Mouse (Mus musculus) CH12.LX (cell line): ENCODE measurements around the gene Mep1a. TPM values are rescaled to one million over a fixed set of nuclear protein-coding genes. Genes with fewer than 3 reads are reported as not detected.
"Not testable (repeated sequence)": the region's sequence is repeated elsewhere in the genome, so short reads cannot be mapped to it uniquely, and the experiment has no call there.

Experiments
- DNase-seq: peaks from one replicate; pipeline ENCODE4 v3.0.0-alpha.2; 2013; ENCODE audit errors: extremely low read depth
- H3K27ac ChIP-seq: 2 replicates; pipeline ENCODE4 v1.5.1; 2012; ENCODE audit warnings: low read depth, mild to moderate bottlenecking, control low read depth, moderate library complexity; ENCODE audit not compliant: insufficient read depth
- H3K27me3 ChIP-seq: replicated peaks from 2 replicates; pipeline ENCODE3; 2012; ENCODE audit warnings: inconsistent platforms
- H3K36me3 ChIP-seq, 2 experiments: replicated peaks in 1 of 2; 2 replicates each; pipeline versions ENCODE3 to v1.6.1; 2012; ENCODE audit warnings: inconsistent platforms in 1 of 2, low read length in 1 of 2, mild to moderate bottlenecking in 1 of 2, mixed read lengths in 1 of 2, moderate library complexity in 1 of 2; ENCODE audit not compliant: control insufficient read depth in 1 of 2, insufficient read depth in 1 of 2
- H3K4me1 ChIP-seq, 2 experiments: 2 replicates each; pipeline ENCODE4 v1.6.1; 2012; ENCODE audit warnings: inconsistent platforms in 1 of 2, moderate library complexity in 1 of 2; ENCODE audit not compliant: insufficient read depth in 2 of 2, control insufficient read depth in 1 of 2
- H3K4me2 ChIP-seq: 2 replicates; pipeline ENCODE4 v1.6.1; 2012; ENCODE audit warnings: low read depth, mild to moderate bottlenecking, control low read depth; ENCODE audit not compliant: poor library complexity, insufficient read depth, severe bottlenecking
- H3K4me3 ChIP-seq, 3 experiments: fragments of 150-350 bp in 1 of 3; sonication (generic) in 1 of 3; replicated peaks in 1 of 3; 2 replicates each; pipeline versions ENCODE3 to v1.5.1; 2011 to 2012; ENCODE audit warnings: low read depth in 2 of 3, low read length in 2 of 3, mild to moderate bottlenecking in 2 of 3, moderate library complexity in 2 of 3, control low read depth in 1 of 3, improper control_type of control experiment in 1 of 3, inconsistent platforms in 1 of 3, mixed read lengths in 1 of 3; ENCODE audit not compliant: poor library complexity in 1 of 3
- H3K79me2 ChIP-seq: replicated peaks from 2 replicates; pipeline ENCODE4 v1.6.1; 2012; ENCODE audit warnings: mild to moderate bottlenecking, moderate library complexity; ENCODE audit not compliant: control insufficient read depth, poor library complexity, insufficient read depth, severe bottlenecking; ENCODE audit errors: extremely low read depth
- H3K9ac ChIP-seq: 2 replicates; pipeline ENCODE4 v1.6.1; 2012; ENCODE audit warnings: low read depth, mild to moderate bottlenecking, control low read depth, moderate library complexity; ENCODE audit not compliant: insufficient read depth
- H3K9me3 ChIP-seq: replicated peaks from 2 replicates; pipeline ENCODE3; 2012; ENCODE audit warnings: low read length, inconsistent platforms, mixed read lengths
- E2F4 ChIP-seq: IDR thresholded peaks from 2 replicates; pipeline ENCODE4 v1.6.1; 2011; ENCODE audit warnings: low read depth, low read length, improper control_type of control experiment; ENCODE audit not compliant: insufficient replicate concordance
- EP300 ChIP-seq: IDR thresholded peaks from 2 replicates; pipeline ENCODE4 v1.6.1; 2011; ENCODE audit warnings: low read length, improper control_type of control experiment
- ETS1 ChIP-seq: conservative IDR thresholded peaks from 2 replicates; pipeline ENCODE4 v1.6.1; 2012; ENCODE audit warnings: low read depth, mild to moderate bottlenecking, inconsistent platforms, low read length, improper control_type of control experiment, moderate library complexity
- HCFC1 ChIP-seq: IDR thresholded peaks from 2 replicates; pipeline ENCODE4 v1.6.1; 2012; ENCODE audit warnings: low read depth, mild to moderate bottlenecking, inconsistent platforms, low read length, improper control_type of control experiment
- IRF4 ChIP-seq: IDR thresholded peaks from 2 replicates; pipeline ENCODE4 v1.6.1; 2014; ENCODE audit warnings: low read depth, mild to moderate bottlenecking, inconsistent platforms, low read length, improper control_type of control experiment
- MAX ChIP-seq: IDR thresholded peaks from 2 replicates; pipeline ENCODE4 v1.6.1; 2011; ENCODE audit warnings: low read length, improper control_type of control experiment
- MAZ ChIP-seq: IDR thresholded peaks from 2 replicates; pipeline ENCODE4 v1.6.1; 2012; ENCODE audit warnings: low read depth, mild to moderate bottlenecking, inconsistent platforms, low read length, improper control_type of control experiment, moderate library complexity
- MXI1 ChIP-seq: IDR thresholded peaks from 2 replicates; pipeline ENCODE4 v1.6.1; 2011; ENCODE audit warnings: mild to moderate bottlenecking, low read depth, low read length, improper control_type of control experiment
- PAX5 ChIP-seq: IDR thresholded peaks from 2 replicates; pipeline ENCODE4 v1.6.1; 2012; ENCODE audit warnings: low read length, inconsistent platforms, mixed read lengths
- POLR2AphosphoS2 ChIP-seq: IDR thresholded peaks from 2 replicates; pipeline ENCODE4 v1.6.1; 2011; ENCODE audit warnings: low read depth, low read length, improper control_type of control experiment
- RAD21 ChIP-seq: IDR thresholded peaks from 2 replicates; pipeline ENCODE4 v1.6.1; 2011; ENCODE audit warnings: low read depth, mild to moderate bottlenecking, low read length, improper control_type of control experiment, moderate library complexity
- SMC3 ChIP-seq: IDR thresholded peaks from 2 replicates; pipeline ENCODE4 v1.6.1; 2011; ENCODE audit warnings: low read depth, low read length, improper control_type of control experiment
- TBP ChIP-seq: conservative IDR thresholded peaks from 2 replicates; pipeline ENCODE4 v1.6.1; 2011; ENCODE audit warnings: low read depth, low read length, improper control_type of control experiment
- TCF12 ChIP-seq: IDR thresholded peaks from 2 replicates; pipeline ENCODE4 v1.6.1; 2014; ENCODE audit warnings: low read depth, mild to moderate bottlenecking, inconsistent platforms, low read length, improper control_type of control experiment
- USF1 ChIP-seq: IDR thresholded peaks from 2 replicates; pipeline ENCODE4 v1.6.1; 2014; ENCODE audit warnings: low read depth, mild to moderate bottlenecking, inconsistent platforms, low read length, improper control_type of control experiment
- USF2 ChIP-seq: conservative IDR thresholded peaks from 2 replicates; pipeline ENCODE4 v1.6.1; 2011; ENCODE audit warnings: low read depth, low read length, improper control_type of control experiment
- ZC3H11A ChIP-seq: IDR thresholded peaks from 2 replicates; pipeline ENCODE4 v1.6.1; 2012; ENCODE audit warnings: low read depth, mild to moderate bottlenecking, inconsistent platforms, low read length, improper control_type of control experiment
- ZNF384 ChIP-seq: IDR thresholded peaks from 2 replicates; pipeline ENCODE4 v1.6.1; 2012; ENCODE audit warnings: low read depth, low read length, improper control_type of control experiment, inconsistent platforms
- dilution Hi-C: fragments of 300-500 bp; cut with MboI; formaldehyde crosslinking; loops from 2 replicates; pipeline ENCODE4 v1.14.3; 2020; ENCODE audit warnings: low sequenced_read_pairs; ENCODE audit not compliant: extremely low pct_unique_long_range_greater_than_20kb, extremely low pct_ligation_motif_present
- in situ Hi-C: fragments of 300-500 bp; cut with MboI; formaldehyde crosslinking; loops from 3 replicates; pipeline ENCODE4 v1.14.3; 2019; ENCODE audit warnings: low sequenced_read_pairs, low pct_ligation_motif_present, low pct_unique_long_range_greater_than_20kb, mixed read lengths
- polyA plus RNA-seq: library from polyadenylated mRNA; unstranded; fragments of >175 nt; gene quantifications from 2 replicates; pipeline ENCODE4 v1.2.1, GENCODE M21; 2012; ENCODE audit warnings: low read depth; ENCODE audit not compliant: insufficient read length
- total RNA-seq, 2 experiments: library from RNA; depleted of rRNA; stranded (reverse); fragments of 300-350 nt in 1 of 2; fragments of >200 nt in 1 of 2; gene quantifications; 2 replicates each; pipeline ENCODE4 v1.2.3; 2012 to 2014

The Mep1a gene
- total and polyA plus RNA-seq, 3 experiments, result not detected

DNA sequence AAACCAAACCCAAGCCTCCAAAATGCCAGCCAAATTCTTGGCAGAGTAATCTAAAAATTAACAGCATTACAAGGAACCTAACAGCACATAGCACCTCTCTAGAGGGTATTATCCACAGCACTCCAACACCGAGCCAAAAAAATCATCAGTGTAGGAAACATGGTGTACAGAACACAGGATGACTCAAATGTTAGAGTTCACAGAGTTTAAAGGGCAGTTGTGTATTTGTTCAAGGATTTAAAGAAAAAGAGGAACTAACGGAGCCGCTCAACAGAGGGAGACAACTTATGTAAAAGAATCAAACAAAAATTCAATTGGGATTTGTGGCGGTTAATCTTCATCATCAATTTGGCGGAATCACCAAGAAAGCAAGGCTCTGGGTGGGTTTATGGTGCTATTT is 7.1 kb downstream of the Mep1a start:
- no peaks in the 10 kb centered on the region for H3K79me2 ChIP-seq
- DNase-seq, result no peak
- no peak overlapping the region for H3K4me3 ChIP-seq
- no peaks in the 10 kb centered on the region for H3K36me3 ChIP-seq
- peaks cover 21% of the 10 kb centered on the region for H3K9me3 ChIP-seq
- dilution Hi-C loops (no loop called here), in situ Hi-C loops (no loop called here)
- no peaks in the 10 kb centered on the region for H3K27me3 ChIP-seq
- H3K27ac ChIP-seq, result no peak overlapping the region
- no peak overlapping the region for H3K9ac ChIP-seq
- TF ChIP-seq TCF12 (no peak), USF1 (no peak), MXI1 (no peak), USF2 (no peak), MAX (no peak), TBP (no peak), RAD21 (no peak), ZC3H11A (no peak), MAZ (no peak), IRF4 (no peak), SMC3 (no peak), POLR2AphosphoS2 (no peak), E2F4 (no peak), EP300 (no peak), ZNF384 (no peak), HCFC1 (no peak), ETS1 (no peak), PAX5 (no peak)
- H3K4me2 ChIP-seq, result no peak overlapping the region
- no peaks in the 10 kb centered on the region for H3K4me1 ChIP-seq

DNA sequence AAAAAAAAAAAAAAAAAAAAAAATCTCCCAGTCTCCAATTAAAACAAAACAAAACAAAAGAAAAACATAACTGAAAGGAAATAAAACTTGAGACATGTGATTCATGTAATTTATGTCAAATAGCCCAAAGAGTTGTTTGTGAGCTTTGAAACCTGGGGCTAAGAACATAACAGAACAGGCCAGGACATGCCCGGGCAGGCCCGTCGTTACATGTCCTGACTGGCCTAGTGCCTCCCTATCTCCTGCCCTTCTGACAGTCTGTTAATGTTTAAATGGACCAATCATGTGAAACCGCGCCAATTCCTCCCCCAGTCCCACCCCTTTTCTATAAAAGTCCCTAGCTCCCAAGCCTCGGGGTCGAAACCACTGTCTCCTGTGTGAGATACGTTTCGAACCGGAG is 12.2 kb downstream of the Mep1a start:
- H3K36me3 ChIP-seq, in situ Hi-C loops, dilution Hi-C loops, H3K9ac ChIP-seq, H3K27ac ChIP-seq, DNase-seq, H3K4me2 ChIP-seq, H3K79me2 ChIP-seq, H3K27me3 ChIP-seq, H3K4me1 ChIP-seq, H3K4me3 ChIP-seq: not testable (repeated sequence)
- peaks cover 16% of the 10 kb centered on the region for H3K9me3 ChIP-seq
